Mouse (Mus musculus) ovary, adult 2 months (tissue): Measurements from ENCODE around the gene Il11. TPM values are rescaled to one million over a fixed set of nuclear protein-coding genes. Genes with fewer than 3 reads are reported as not detected.

Experiments used
- polyA plus RNA-seq: library from polyadenylated mRNA; depleted of rRNA; stranded (reverse); fragments of >200 nt; gene quantifications from 2 replicates; pipeline ENCODE4 v1.2.3, GENCODE M21; 2012; rRNA removed

The Il11 gene
- 1.1 and 1.2 TPM in 2 replicates for polyA plus RNA-seq

DNA sequence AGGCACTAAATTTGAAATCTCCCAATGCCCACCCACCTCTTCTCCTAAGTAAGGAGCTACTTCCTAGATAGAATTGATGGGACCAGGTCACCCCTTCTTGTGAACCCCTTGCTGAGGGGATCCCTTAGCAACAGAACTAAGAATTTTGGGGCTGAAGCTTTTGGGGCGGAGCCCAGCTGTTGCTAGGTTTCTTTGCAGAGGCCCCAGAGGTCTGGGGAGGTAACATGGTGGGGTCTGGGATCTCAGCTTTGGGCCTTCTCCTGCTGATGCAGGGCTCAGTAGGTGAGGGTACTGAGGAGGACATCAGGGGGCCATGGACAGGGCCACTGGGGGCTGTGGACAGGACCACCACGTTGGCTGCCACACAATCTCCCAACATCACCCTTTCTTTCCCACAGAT lies at the start of gene Il11, which contains the start of gene Tmem190:
TSS of gene Il11 (minus strand) at position 101 of the 400 bp plus-strand sequence.
TSS of gene Tmem190 (plus strand) at position 179 of the 400 bp plus-strand sequence.

DNA sequence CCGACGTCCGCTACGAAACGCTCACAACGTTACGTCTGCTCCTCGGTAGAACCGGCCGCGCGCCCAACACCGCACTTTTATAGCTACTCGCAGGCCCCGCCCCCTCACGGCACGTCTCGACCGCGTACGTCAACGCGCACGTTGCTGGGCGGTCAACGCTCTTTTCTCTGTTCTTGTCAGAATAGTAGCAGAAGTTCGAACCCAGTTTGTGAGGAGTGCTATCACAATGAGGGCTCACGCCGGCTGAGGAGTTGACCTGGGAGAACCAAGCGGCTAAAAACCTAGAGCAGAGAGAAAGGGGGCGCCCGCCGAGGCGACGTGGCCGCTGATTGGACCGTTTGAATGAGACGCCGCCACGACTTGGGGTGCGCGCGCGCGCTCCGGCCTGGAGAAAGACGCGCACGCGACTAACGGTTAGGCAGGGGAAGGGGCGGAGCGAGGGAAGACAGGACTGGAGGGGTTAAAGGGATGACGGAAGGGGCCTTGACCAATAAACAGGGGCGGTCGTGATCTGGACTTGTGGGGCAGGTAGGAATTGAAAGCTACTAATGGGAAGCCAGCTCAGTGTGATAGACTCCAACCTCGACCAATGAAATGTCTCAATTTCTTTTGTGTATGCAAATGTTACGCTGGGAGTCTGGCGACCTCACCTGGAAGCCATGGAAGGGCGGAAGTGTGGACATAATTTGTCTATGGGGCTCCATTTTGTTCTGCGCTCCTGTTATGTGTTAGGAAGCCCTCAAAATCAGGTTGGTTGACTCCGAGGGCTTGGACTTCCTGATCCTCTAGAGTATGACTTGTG lies 29.8 kb upstream of the Il11 start, which contains the start of gene Ube2s:
TSS of gene Ube2s (minus strand) at position 288 of the 802 bp plus-strand sequence.

DNA sequence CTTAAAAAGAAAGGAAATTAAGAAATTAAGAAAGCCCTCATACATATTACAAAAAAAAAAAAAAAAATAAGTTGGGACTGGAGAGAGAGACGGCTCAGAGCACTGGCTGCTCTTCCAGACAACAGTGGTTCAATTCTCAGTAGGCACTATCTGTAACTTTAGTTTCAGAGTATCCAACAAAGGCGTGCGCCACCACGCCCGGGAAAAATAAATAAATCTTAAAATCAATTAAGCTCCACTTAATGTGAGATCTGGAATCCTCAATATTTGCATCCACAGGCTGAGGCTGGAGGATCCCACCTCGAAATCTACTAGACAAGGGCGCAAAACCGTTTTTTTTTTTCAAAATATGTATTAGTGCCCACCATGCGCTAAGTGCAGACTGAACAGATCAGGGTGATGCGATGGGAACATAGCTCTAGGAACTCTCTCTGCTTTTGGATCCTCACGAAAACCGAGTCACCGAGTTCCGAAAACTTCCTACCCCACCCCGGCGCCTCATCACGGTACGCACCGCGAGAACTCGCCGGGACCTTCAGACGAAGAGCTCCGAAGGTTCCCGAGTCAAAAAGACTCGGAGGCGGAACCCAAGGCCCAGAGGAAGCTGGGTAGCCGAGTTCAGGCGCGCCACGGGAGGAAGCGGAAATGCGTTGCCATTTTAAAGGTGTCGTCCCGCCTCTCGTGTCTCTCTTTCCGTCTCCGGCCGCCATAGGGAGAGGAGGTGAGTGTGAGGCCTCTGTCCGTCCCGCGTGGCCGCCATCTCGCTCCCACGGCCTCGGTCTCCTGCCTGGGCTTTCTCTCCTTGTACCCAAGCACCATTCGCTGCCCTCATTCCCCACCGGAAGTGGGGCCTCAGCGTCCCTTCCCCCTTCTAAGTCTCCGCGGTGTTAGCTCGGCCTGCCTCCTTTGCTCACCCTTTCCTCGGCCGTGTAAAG lies 9.9 kb upstream of the Il11 start, which contains the start of gene Rpl28:
TSS of gene Rpl28 (plus strand) at position 597 of the 935 bp plus-strand sequence.

DNA sequence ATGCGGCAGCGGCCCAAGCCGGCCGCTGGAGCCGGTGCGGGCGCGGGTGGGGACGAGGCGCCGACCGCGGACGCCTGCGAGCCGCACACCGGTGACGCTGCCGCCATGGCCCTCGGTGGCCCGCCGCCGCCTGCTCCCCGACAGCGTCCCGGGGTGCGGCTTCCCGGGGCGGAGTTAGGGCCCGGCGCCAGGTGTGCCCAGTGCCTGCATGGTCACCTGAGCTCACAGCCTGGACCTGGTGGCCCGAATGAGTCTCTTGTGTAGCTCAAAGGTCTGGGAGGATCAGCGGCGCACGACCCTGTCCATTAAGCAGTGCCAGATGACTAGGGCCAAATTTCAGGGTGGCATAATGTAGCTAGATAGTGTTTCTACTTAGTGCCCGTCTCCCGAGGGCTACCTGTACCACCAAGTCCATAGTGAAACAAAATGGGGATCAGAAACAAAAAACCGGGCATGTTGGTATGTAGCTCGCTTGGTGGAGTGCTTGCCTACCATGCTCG lies 6.8 kb upstream of the Il11 start, which contains the start of gene Tmem238:
TSS of gene Tmem238 (minus strand) at position 221 of the 500 bp plus-strand sequence.

DNA sequence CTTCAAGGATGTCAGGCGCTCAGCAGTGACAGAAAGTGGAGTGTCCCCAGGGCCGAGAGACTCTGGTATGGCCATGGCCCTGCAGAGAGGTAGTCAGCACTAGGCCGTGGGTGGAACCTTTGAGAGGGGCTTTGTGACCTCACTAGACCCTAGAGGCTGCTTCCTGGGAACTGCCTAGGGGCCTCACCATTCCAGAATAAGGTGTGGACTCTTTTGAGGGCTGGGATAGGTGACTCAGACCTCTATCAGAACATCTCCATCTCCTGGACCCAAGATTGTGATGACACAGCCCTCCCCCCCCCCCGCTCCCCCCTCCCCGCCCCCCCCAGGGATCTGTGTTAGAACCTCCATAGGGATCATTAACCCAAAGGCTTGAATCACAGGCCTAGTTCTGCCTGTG lies 11.5 kb downstream of the Il11 start, which contains the start of gene Fam71e2:
TSS of gene Fam71e2 (minus strand) at position 101 of the 400 bp plus-strand sequence.

DNA sequence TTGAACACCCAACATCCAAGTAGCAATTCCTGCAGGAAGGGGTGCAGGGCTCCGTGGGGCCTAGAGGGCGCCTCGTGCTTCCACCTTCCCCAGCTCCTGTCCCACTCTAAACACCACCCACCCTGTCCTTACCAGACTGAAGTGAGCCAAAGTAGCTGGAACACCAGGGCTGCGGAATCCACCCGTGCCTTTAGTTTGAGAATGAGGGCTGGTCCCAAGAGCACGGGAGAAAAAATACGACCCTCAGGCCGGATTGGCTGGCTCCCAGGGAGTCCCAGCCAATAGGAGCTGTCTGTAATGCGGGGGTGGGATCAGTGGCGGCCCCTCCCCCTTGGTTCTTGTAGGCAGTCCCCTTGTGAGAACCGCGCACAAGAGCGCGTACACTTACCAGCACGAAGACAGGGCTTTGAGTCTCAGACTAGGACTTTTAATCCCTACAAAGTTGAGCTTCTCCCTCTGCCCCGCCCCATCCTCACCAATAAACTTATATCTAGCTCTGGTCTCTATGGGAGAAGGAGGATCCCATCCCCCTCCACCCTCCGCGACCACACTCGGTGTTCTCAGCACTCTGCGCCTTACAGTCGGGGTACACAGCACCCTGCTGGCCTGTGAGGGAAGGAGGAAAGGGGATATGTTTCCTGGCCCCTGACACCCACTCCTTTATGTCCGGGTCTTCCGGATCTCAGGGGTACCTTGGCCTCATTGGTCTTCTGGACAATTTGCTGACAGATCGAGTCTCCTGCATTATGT lies 29.7 kb downstream of the Il11 start, which contains the start of gene Cox6b2:
TSS of gene Cox6b2 (minus strand) at position 274 of the 750 bp plus-strand sequence.

DNA sequence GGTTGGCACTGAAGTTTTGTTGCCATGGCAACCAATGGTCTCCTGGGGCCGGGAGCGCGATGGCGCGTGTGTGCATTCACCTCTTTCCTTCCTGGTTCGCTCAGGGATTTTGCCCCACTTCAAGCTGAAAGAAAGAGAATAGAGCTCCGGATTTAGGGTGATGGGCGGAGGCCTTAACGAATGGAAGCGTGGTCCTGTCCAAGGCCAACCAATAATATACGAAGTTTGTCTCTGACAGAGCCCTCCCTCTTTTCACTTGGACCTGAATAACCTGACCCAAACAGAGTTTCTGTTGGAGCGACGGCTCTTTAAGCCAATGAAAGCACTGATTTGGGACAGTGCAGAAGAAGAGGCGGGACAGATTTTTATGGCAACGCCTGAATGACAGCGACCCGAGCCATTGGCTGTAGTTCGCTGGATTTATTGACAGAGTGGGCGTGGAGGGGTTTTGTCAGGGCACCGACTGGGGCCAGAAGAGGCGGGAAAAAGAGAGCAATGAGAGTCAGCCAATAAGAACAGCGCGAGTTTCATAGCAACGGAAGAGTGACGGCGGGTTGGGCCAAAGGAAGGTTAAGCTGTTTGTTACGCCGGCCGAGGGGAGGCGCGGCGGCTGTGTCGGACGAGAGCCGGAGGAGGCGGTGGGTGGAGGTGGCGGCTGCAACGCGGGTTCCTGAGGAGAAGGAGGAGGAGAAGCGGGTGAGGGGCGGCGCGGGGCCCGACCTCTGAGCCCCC lies 42.9 kb downstream of the Il11 start, which contains the start of gene Kmt5c:
TSS of gene Kmt5c (plus strand) at position 572 of the 732 bp plus-strand sequence.

DNA sequence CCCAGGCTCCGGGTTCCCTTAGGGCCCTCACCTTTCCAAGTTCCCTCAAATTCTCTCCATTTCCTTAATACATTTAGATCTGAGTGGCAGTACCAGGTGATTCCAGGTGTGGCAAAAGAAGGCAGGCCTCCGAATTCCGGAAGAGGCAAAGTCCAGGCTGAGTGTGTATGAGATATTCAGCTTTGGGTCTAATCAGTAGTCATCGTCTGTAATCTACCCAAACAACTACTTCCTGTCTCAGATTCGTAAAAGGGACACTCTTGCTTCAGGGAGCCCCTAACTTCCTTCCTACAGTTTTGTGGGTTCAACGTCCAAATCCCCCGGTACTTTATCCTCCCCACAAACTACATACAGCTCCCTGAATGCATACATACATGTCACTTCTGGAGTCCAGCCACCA lies 57.5 kb downstream of the Il11 start, which contains the start of gene Tmem150b:
TSS of gene Tmem150b (minus strand) at position 81 of the 400 bp plus-strand sequence.

Other genes starting within 250 kb of the Il11 start
- 6.4 and 7.0 TPM in 2 replicates for gene Syt5, start 235.3 kb downstream of the Il11 start, polyA plus RNA-seq
- gene Ptprh, start 178.8 kb downstream of the Il11 start, polyA plus RNA-seq = 0.18 and 0.23 TPM in 2 replicates
- 14.0 and 15.4 TPM in 2 replicates for gene Tmem86b, start 151.4 kb downstream of the Il11 start, polyA plus RNA-seq
- gene Ppp6r1, start 123.8 kb downstream of the Il11 start, polyA plus RNA-seq = 124 and 125 TPM in 2 replicates
- gene Hspbp1, start 97.8 kb downstream of the Il11 start, polyA plus RNA-seq = 85.5 and 91.1 TPM in 2 replicates
- 12.9 and 13.8 TPM in 2 replicates for gene Brsk1, start 92.3 kb downstream of the Il11 start, polyA plus RNA-seq
- gene Tmem150b, start 57.6 kb downstream of the Il11 start, polyA plus RNA-seq = 0.82 and 0.95 TPM in 2 replicates
- gene Kmt5c, start 42.7 kb downstream of the Il11 start, polyA plus RNA-seq = 189 and 218 TPM in 2 replicates
- gene Cox6b2, start 29.8 kb downstream of the Il11 start, polyA plus RNA-seq = 26.8 and 59.2 TPM in 2 replicates
- gene Fam71e2, start 11.6 kb downstream of the Il11 start, polyA plus RNA-seq = 0.05 and 0.06 TPM in 2 replicates
- gene Tmem190, start 78 bp upstream of the Il11 start, polyA plus RNA-seq = not detected in 2 replicates
- 88.3 and 125 TPM in 2 replicates for gene Tmem238, start 6.8 kb upstream of the Il11 start, polyA plus RNA-seq
- gene Rpl28, start 10.0 kb upstream of the Il11 start, polyA plus RNA-seq = 545 and 557 TPM in 2 replicates
- gene Ube2s, start 29.7 kb upstream of the Il11 start, polyA plus RNA-seq = 228 and 308 TPM in 2 replicates
- gene Shisa7, start 61.8 kb upstream of the Il11 start, polyA plus RNA-seq = 2.5 and 3.9 TPM in 2 replicates
- gene Isoc2b, start 87.4 kb upstream of the Il11 start, polyA plus RNA-seq = 28.1 and 35.4 TPM in 2 replicates
- gene Isoc2a, start 94.3 kb upstream of the Il11 start, polyA plus RNA-seq = 23.7 and 25.1 TPM in 2 replicates
- 0.44 and 0.48 TPM in 2 replicates for gene Gm36210, start 123.7 kb upstream of the Il11 start, polyA plus RNA-seq
- gene Zfp628, start 132.4 kb upstream of the Il11 start, polyA plus RNA-seq = 37.7 and 42.3 TPM in 2 replicates
- gene Nat14, start 139.2 kb upstream of the Il11 start, polyA plus RNA-seq = 13.2 and 17.2 TPM in 2 replicates
- 13.3 and 16.0 TPM in 2 replicates for gene Ssc5d, start 142.9 kb upstream of the Il11 start, polyA plus RNA-seq
- gene Sbk2, start 181.5 kb upstream of the Il11 start, polyA plus RNA-seq = 1.1 and 1.2 TPM in 2 replicates
- gene Sbk3, start 188.3 kb upstream of the Il11 start, polyA plus RNA-seq = 0.76 and 1.1 TPM in 2 replicates
- 120 and 131 TPM in 2 replicates for gene Zfp579, start 213.3 kb upstream of the Il11 start, polyA plus RNA-seq
- gene Zfp524, start 231.6 kb upstream of the Il11 start, polyA plus RNA-seq = 33.1 and 43.6 TPM in 2 replicates
- gene Fiz1, start 231.8 kb upstream of the Il11 start, polyA plus RNA-seq = 51.0 and 51.7 TPM in 2 replicates
- gene Gm44973, start 232.6 kb upstream of the Il11 start, polyA plus RNA-seq = not detected in 2 replicates
- gene Zfp865, start 237.5 kb upstream of the Il11 start, polyA plus RNA-seq = 66.1 and 69.1 TPM in 2 replicates
- 12.0 and 14.1 TPM in 2 replicates for gene Ccdc106, start 237.7 kb upstream of the Il11 start, polyA plus RNA-seq